In genomic region chr3:95676745-95677419, GRCm38 (mm10) we compare ENCODE assay signal across 8 mouse cellular contexts. TPM values are rescaled to one million over a fixed set of nuclear protein-coding genes. Genes with fewer than 3 reads are reported as not detected.
DNase-seq lines count a peak whose midpoint lies in the region; ATAC-seq lines count a peak whose summit lies in the region.

No protein-coding gene starts in this region.

- H3K27ac ChIP-seq in midbrain, embryonic 14.5 days (replicated peaks; ENCODE audit: low read depth, low read length), result no peak overlapping the region
- H3K27ac ChIP-seq in midbrain, embryonic 16.5 days (ENCODE audit: low read length), result no peak overlapping the region
- H3K27ac ChIP-seq in lung, embryonic 16.5 days (ENCODE audit: low read length), result peak overlapping the region; percentile 99; the same call in 1 of the 2 replicates

- no peaks in the 10 kb centered on the region for H3K4me1 ChIP-seq in midbrain, embryonic 14.5 days (ENCODE audit: control insufficient read depth, insufficient read depth, low read length)
- H3K4me1 ChIP-seq in midbrain, embryonic 16.5 days (ENCODE audit: control insufficient read depth, insufficient read depth, low read length), result peaks cover 4% of the 10 kb centered on the region; the same call in 1 of the 2 replicates
- H3K4me1 ChIP-seq in lung, embryonic 16.5 days (replicated peaks; ENCODE audit: control insufficient read depth, insufficient read depth, low read length), result peaks cover 50% of the 10 kb centered on the region

- H3K36me3 ChIP-seq in midbrain, embryonic 14.5 days (ENCODE audit: control insufficient read depth, insufficient read depth, low read length), result 0 out of 2 replicates have a peak, but pooled peaks cover 10% of the 10 kb centered on the region
- 0 out of 2 replicates have a peak, but pooled peaks cover 2% of the 10 kb centered on the region for H3K36me3 ChIP-seq in midbrain, embryonic 16.5 days (ENCODE audit: control insufficient read depth, insufficient read depth, low read length)
- H3K36me3 ChIP-seq in lung, embryonic 16.5 days (ENCODE audit: control insufficient read depth, insufficient read depth, low read length), result peaks cover 4% of the 10 kb centered on the region; the same call in 1 of the 2 replicates

- no peak for ATAC-seq in midbrain, embryonic 14.5 days (ENCODE audit: low FRiP score, low TSS enrichment)
- no peak for ATAC-seq in midbrain, embryonic 16.5 days
- no peak for ATAC-seq in lung, embryonic 16.5 days (ENCODE audit: low read depth)

- no peak overlapping the region for H3K4me3 ChIP-seq in midbrain, embryonic 14.5 days (replicated peaks; ENCODE audit: low read depth, low read length)
- no peak overlapping the region for H3K4me3 ChIP-seq in midbrain, embryonic 16.5 days (ENCODE audit: low read depth, low read length)
- no peak overlapping the region for H3K4me3 ChIP-seq in lung, embryonic 16.5 days (ENCODE audit: low read length)

- H3K9me3 ChIP-seq in midbrain, embryonic 14.5 days (ENCODE audit: control insufficient read depth, low read length), result no peaks in the 10 kb centered on the region
- no peaks in the 10 kb centered on the region for H3K9me3 ChIP-seq in midbrain, embryonic 16.5 days (replicated peaks; ENCODE audit: control insufficient read depth, low read length, poor library complexity, severe bottlenecking)
- no peaks in the 10 kb centered on the region for H3K9me3 ChIP-seq in lung, embryonic 16.5 days (ENCODE audit: control insufficient read depth, low read length)

- H3K4me2 ChIP-seq in midbrain, embryonic 14.5 days (ENCODE audit: low read length), result no peak overlapping the region
- no peak overlapping the region for H3K4me2 ChIP-seq in midbrain, embryonic 16.5 days (ENCODE audit: low read length)
- H3K4me2 ChIP-seq in lung, embryonic 16.5 days (ENCODE audit: low read depth, low read length), result no peak overlapping the region

- whole genome bisulfite sequencing in midbrain, embryonic 14.5 days, result 57% methylated on average over 15 of the region's 15 CpGs
- 57% methylated on average over 15 of the region's 15 CpGs for WGBS in midbrain, embryonic 16.5 days
- WGBS in lung, embryonic 16.5 days, result 56% methylated on average over 15 of the region's 15 CpGs

- H3K9ac ChIP-seq in midbrain, embryonic 14.5 days (replicated peaks; ENCODE audit: low read length), result no peak overlapping the region
- H3K9ac ChIP-seq in midbrain, embryonic 16.5 days (ENCODE audit: low read depth, low read length), result no peak overlapping the region
- H3K9ac ChIP-seq in lung, embryonic 16.5 days (ENCODE audit: low read length), result no peak overlapping the region; the same call in 1 of the 2 replicates

- DNase-seq in midbrain, embryonic 14.5 days, result peak; percentile 50
- peak; percentile 54 for DNase-seq in cerebellum, adult 8-10 months
- DNase-seq in gastrocnemius, postnatal 4 days (ENCODE audit: low spot score in 2 of 2), result peak; percentile 68 to 81
- peak; percentile 81 for DNase-seq in kidney, postnatal 14 days
- DNase-seq in right cerebral cortex, postnatal 4 days, result peak; percentile 57
- peak; percentile 64 to 83 for DNase-seq in urinary bladder, postnatal 4 days (ENCODE audit: low spot score in 2 of 2)

- no peaks in the 10 kb centered on the region for H3K27me3 ChIP-seq in midbrain, embryonic 14.5 days (ENCODE audit: control insufficient read depth, insufficient read depth, low read length)
- no peaks in the 10 kb centered on the region for H3K27me3 ChIP-seq in midbrain, embryonic 16.5 days (ENCODE audit: control insufficient read depth, insufficient read depth, low read depth, low read length)
- no peaks in the 10 kb centered on the region for H3K27me3 ChIP-seq in lung, embryonic 16.5 days (ENCODE audit: control insufficient read depth, insufficient read depth, low read depth, low read length)

RNA-seq across cellular contexts. Expression of gene Adamtsl4, which starts 10.8 kb away (rescaled TPM):
- 0.80 and 1.1 TPM in 2 replicates for polyA plus RNA-seq in midbrain, embryonic 14.5 days (2014; fragmentation: Nextera tagmentation; extraction: Ambion mirVana)
- 0.80 and 1.0 TPM in 2 replicates for polyA plus RNA-seq in midbrain, embryonic 16.5 days (2015; fragmentation: Nextera tagmentation; extraction: Ambion mirVana)
- total RNA-seq in gastrocnemius, postnatal 4 days (2021), result 10 to 100 TPM; 28.2 to 36.2 TPM
- 4.4 and 5.5 TPM in 2 replicates for polyA plus RNA-seq in lung, embryonic 16.5 days (2015; fragmentation: Nextera tagmentation; extraction: Ambion mirVana)

RNA-seq across cellular contexts. Expression of gene Mcl1, which starts 18.3 kb away (rescaled TPM):
- polyA plus RNA-seq in midbrain, embryonic 14.5 days (2014; fragmentation: Nextera tagmentation; extraction: Ambion mirVana), result 44.1 and 65.7 TPM in 2 replicates
- 37.9 and 43.1 TPM in 2 replicates for polyA plus RNA-seq in midbrain, embryonic 16.5 days (2015; fragmentation: Nextera tagmentation; extraction: Ambion mirVana)
- total RNA-seq in gastrocnemius, postnatal 4 days (2021), result 100 to 1,000 TPM in 1 of 2 experiments, 10 to 100 TPM in 1; 90.6 to 107 TPM
- polyA plus RNA-seq in lung, embryonic 16.5 days (2015; fragmentation: Nextera tagmentation; extraction: Ambion mirVana), result 23.1 and 31.7 TPM in 2 replicates

RNA-seq across cellular contexts. Expression of gene Ensa, which starts 52.1 kb away (rescaled TPM):
- 97.0 and 103 TPM in 2 replicates for polyA plus RNA-seq in midbrain, embryonic 14.5 days (2014; fragmentation: Nextera tagmentation; extraction: Ambion mirVana)
- 128 and 131 TPM in 2 replicates for polyA plus RNA-seq in midbrain, embryonic 16.5 days (2015; fragmentation: Nextera tagmentation; extraction: Ambion mirVana)
- 10 to 100 TPM; 74.3 to 79.9 TPM for total RNA-seq in gastrocnemius, postnatal 4 days (2021)
- polyA plus RNA-seq in lung, embryonic 16.5 days (2015; fragmentation: Nextera tagmentation; extraction: Ambion mirVana), result 61.6 and 65.0 TPM in 2 replicates
